Mouse (Mus musculus) left cerebral cortex, postnatal 10 days (tissue): ENCODE results near the gene Mtm1. TPM values are rescaled to one million over a fixed set of nuclear protein-coding genes. Genes with fewer than 3 reads are reported as not detected.

Experiments used
- DNase-seq, 2 experiments: peaks; one replicate each; pipeline ENCODE4 v3.0.0; 2021 to 2022; ENCODE audit warnings: low spot score in 2 of 2, mixed read lengths in 1 of 2; ENCODE audit errors: extremely low spot score in 1 of 2
- intact Hi-C: fragments of 180-260 bp; cut with DNase I; formaldehyde crosslinking; loops from one replicate; pipeline ENCODE4 v1.15.1; 2025
- total RNA-seq, 2 experiments: library from RNA; stranded (reverse); gene quantifications; 2 replicates each; pipeline ENCODE4 v1.2.3; 2021

Mtm1 gene
- total RNA-seq, result 1 to 10 TPM; 4.2 to 4.9 TPM

DNA sequence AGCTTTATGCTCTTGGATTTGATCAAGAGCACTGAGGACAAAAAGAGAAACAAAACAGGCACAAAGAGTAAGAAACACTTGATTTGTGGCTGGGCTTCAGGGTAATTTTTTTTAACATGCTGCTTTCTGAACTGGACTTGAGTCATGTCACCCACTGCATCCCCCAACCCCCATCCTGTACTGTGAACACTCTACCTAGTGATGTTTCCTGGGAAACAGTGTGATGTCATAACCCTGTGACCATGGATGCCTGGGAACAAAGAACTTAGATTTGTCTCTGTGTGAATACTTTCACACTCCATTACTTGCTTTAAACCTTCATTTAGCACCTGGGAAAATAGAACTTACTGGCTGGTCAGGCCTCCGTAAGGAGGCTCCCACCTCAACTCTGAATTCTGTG, at the start of gene Mtm1:
Gene Mtm1 (plus strand): TSS at position 301 of the 400 bp plus-strand sequence.
- intact Hi-C loops, result loop anchor here (10.0 kb wide), 1 partner anchor 626 kb away; no protein-coding TSS in a partner anchor

GRCm38 (mm10) chrX:71181526-71181925, 29.0 kb upstream of the Mtm1 start:
- DNase-seq, result no peak

More for the DNA sequence above, at the start of gene Mtm1:
- DNase-seq, result no peak

DNA sequence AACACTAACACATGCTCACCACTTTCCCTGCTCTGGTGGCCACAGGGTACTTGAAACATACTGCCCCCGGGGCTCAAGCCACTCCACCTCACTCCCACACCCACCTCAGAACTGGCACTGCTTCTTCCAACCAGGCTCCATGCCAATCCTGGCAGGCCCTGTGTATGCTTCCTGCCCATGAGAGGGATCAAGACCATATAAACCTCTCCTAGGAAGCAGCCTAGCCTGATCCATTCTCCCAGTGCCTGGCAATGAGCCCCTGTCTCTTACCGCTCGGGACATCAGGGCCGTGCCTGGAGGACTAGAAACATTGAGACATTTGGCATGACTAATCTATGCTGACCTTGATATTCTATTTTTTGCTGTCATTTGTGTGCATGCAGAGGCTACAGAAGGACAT, 26.9 kb upstream of the Mtm1 start:
- no peak for DNase-seq
- intact Hi-C loops, result no loop called here

More at GRCm38 (mm10) chrX:71181526-71181925, 29.0 kb upstream of the Mtm1 start:
- intact Hi-C loops, result no loop called here

GRCm38 (mm10) chrX:71186396-71186795, 24.2 kb upstream of the Mtm1 start:
- no peak for DNase-seq
- intact Hi-C loops, result no loop called here

DNA sequence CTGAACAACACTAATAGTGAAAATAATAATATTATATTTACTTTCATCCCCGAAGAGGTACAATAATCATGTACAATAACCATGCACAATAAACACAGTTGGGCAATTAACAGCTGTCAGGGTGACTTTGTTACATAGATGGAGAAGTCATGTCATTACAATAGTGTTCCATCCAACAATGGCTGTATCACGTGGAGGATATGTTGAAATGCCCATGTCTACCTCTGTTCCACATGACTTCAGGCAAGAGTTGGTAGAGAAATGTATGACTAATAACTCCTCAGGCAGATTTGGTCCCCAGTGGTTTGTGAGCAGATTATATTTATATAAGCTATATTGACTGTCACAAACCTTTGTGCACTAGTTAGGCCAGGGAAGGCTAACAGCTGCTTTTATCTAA, 5.8 kb upstream of the Mtm1 start:
- DNase-seq, result no peak
- intact Hi-C loops, result no loop called here

DNA sequence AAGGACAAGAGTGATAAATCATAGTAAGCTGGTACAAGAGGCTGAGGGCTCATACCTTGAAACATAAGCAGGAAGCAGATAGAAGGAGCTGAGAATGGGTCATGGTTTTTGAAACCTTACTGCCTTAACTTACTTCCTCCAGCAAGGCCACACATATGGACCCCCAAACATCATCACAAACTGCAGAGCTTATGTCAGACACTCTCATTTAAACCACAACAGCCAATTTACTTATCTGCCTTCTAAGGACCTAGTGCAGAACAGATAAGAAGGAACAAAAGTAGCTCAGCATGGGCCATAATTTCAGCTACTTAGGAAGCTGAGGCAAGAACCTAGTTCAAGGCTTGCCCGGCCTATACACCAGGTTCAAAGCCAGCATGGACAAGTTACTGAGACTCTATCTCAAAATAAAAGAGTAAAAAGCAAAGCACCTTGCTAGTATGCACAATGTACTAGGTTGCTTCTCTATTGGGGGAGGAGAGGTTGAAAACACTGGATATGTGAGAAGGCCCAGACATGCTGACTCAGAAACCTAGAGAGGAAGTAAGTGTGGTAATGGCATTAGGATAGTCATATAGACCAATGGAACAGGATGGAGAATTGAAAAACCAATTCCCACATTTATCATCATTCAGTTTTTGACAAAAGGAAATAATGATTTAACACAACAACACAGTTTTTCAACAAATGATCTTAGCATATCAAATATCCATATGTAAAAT, 4.6 kb upstream of the Mtm1 start:
- intact Hi-C loops, result no loop called here

DNA sequence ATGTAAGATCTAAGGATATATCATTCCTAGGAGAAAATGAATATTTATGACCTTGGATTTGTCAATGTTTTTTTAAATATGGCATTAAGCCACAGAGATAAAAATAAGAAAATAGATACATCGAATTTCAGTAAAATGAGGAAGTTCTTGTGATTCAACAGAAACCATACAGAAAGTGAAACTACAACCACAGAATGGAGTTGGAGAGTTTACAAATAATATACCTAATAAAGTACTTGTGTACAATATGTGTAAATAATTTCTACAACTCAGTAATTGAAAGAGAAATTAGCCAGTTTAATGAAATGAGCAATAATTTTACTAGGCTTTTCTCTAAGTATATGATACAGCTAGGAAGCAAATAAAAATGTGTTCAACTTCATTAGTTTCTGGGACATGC, 4.0 kb upstream of the Mtm1 start:
- intact Hi-C loops, result no loop called here
- DNase-seq, result no peak

More for the DNA sequence above, 4.6 kb upstream of the Mtm1 start:
- no peak for DNase-seq

- DNase-seq, result no peak
- intact Hi-C loops, result loop anchor here (10.0 kb wide), 1 partner anchor 628 kb away; no protein-coding TSS in a partner anchor
Measured at GRCm38 (mm10) chrX:71212911-71213310, 2.3 kb downstream of the Mtm1 start.

- intact Hi-C loops, result loop anchor here (10.0 kb wide), 1 partner anchor 630 kb away; no protein-coding TSS in a partner anchor
Measured at GRCm38 (mm10) chrX:71214441-71215112, 4.0 kb downstream of the Mtm1 start.

GRCm38 (mm10) chrX:71215113-71215708, 4.6 kb downstream of the Mtm1 start:
- intact Hi-C loops, result loop anchor here (10.0 kb wide), 1 partner anchor 630 kb away; no protein-coding TSS in a partner anchor
- peak in 1 of 2 experiments; percentile 22 for DNase-seq

More at GRCm38 (mm10) chrX:71214441-71215112, 4.0 kb downstream of the Mtm1 start:
- DNase-seq, result peak; percentile 59 to 90

GRCm38 (mm10) chrX:71216879-71217278, 6.3 kb downstream of the Mtm1 start:
- no peak for DNase-seq
- intact Hi-C loops, result loop anchor here (10.0 kb wide), 1 partner anchor 632 kb away; no protein-coding TSS in a partner anchor

DNA sequence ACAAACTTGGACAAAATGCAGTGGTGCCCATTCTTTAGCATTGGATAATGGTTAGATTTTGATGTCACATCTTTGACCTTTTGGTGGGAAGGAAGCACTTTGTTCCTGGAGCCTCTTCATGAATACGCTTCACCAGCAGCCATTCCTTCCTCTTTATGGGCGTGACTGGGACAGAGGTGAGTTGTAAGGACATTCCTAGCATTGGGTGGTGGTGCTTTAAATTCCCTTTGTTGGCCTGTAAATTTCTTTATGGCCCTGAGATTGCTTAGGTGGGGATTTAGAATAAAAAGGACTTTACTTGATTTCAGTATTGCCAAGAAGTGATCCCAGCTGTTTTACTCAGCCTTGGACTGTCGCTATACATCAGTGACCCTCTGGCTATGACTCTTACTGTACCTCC, 8.3 kb downstream of the Mtm1 start:
- intact Hi-C loops, result loop anchor here (10.0 kb wide), 1 partner anchor 634 kb away; no protein-coding TSS in a partner anchor
- no peak for DNase-seq

DNA sequence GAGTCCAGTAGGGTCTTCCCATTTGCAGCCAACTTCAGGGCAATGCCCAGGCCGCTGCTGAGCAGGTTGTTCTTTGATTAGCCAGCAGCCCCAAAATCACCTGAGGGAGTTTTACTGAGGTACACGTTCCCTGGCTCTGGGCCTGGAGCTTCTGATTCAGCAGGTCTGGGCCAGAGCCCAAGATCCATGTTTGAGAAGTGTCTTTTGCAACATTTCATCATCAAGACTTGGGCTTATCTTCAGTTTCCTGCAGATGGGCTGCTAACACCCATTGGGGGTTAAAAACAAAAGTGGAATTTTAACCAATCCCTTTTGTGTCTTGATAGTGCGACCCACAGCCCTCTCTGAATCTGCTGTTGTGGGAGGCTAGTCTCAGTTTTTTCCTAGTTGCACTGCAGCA, 10.3 kb downstream of the Mtm1 start:
- no peak for DNase-seq
- intact Hi-C loops, result no loop called here

GRCm38 (mm10) chrX:71222648-71223408, 12.3 kb downstream of the Mtm1 start:
- DNase-seq, result no peak
- intact Hi-C loops, result no loop called here

DNA sequence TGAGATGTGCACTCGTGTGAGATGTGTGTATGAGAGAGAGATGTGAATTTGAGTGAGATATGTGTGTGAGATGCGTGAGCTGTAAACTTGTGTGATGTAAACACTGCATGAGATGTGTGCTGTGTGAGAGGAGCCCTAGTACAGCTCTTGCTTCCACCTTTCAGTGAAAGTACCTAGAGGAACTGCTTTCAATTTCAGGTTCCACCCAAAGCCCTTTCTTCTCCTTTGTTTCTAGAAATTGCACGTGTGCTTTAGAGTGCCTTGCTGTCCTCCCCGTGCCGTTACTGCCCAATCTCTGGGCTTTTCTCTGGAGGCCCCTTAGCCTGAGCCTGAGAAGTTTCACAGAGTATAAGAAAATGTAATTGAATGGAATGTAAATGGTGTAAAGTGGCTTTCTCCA, 16.3 kb downstream of the Mtm1 start:
- intact Hi-C loops, result no loop called here
- no peak for DNase-seq

DNA sequence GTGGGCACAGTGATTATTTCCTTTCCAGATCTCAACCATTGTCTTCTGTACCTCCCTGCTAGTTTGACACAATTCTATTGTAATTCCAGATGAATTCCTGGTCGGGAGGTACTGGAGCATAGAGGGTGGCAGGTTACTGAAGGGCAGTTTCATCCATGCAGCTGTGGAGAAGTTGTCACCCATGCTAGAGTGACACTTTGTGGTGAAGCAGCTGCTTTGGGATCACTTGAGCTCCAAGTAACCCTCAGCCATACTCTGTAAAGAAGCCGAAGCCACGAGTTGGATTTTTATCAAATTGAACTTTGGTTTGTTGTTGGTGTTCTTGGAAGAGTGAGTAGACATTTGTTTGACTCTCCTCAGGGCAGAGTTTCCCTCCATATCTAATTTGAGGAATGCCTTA, 17.6 kb downstream of the Mtm1 start:
- DNase-seq, result no peak
- intact Hi-C loops, result no loop called here

DNA sequence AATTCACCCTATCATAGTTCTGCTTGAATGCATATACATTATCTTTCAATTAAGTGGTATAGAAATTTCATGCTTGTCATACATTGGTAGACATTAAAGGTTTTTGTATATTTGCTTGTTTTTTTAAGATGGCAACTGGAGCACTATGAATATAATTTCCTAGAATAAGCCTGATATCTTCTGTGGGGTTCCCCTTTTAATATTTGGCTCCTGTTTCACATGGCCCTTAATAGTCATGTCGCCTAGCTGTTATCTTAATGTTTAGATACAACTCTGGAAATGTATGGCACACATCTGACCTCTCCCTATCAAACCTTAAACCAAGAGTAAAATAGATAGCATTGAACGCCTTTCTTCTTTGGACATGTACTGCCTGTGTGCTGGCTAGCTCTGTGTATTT, 20.3 kb downstream of the Mtm1 start:
- no peak for DNase-seq
- intact Hi-C loops, result no loop called here

- intact Hi-C loops, result no loop called here
- DNase-seq, result no peak
Measured at GRCm38 (mm10) chrX:71256422-71256821, 45.9 kb downstream of the Mtm1 start.

DNA sequence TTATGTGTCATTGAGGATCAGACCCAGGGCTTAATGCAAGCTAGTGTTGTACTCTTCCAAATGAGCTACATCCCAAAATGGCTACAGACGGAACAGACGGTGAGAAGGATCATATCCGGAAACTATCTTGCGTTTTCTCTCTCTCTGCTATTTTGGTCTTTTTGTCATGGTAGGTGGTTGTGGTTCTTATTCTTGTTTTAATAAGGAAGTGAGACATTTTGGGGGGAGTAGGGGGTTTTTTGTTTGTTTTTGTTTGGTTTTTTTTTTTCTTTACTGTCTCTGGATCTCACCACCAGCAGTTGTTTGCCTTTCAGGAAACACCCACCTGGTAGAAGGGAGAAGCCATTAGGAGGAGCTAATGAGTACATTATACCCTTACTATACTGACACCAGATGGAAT, 50.3 kb downstream of the Mtm1 start:
- intact Hi-C loops, result no loop called here
- DNase-seq, result no peak
